Mouse (Mus musculus) hindbrain, embryonic 10.5 days (tissue): Measurements from ENCODE around the gene Mpp1. TPM values are rescaled to one million over a fixed set of nuclear protein-coding genes. Genes with fewer than 3 reads are reported as not detected.

Source experiments
- DNase-seq: peaks from one replicate; pipeline ENCODE4 v3.0.0-alpha.2; 2017; ENCODE audit warnings: low spot score
- H3K27ac ChIP-seq: fragments of 300-500 bp; sonication (generic); 2 replicates; pipeline ENCODE4 v1.5.1; 2016; ENCODE audit warnings: mild to moderate bottlenecking, moderate library complexity
- H3K27me3 ChIP-seq: fragments of 300-500 bp; sonication (generic); 2 replicates; pipeline ENCODE4 v1.6.1; 2016; ENCODE audit warnings: mild to moderate bottlenecking; ENCODE audit not compliant: poor library complexity, insufficient read depth, severe bottlenecking
- H3K36me3 ChIP-seq: fragments of 300-500 bp; sonication (generic); 2 replicates; pipeline ENCODE4 v1.6.1; 2016; ENCODE audit warnings: mild to moderate bottlenecking, moderate library complexity
- H3K4me1 ChIP-seq: fragments of 300-500 bp; sonication (generic); replicated peaks from 2 replicates; pipeline ENCODE4 v1.6.1; 2016; ENCODE audit warnings: mild to moderate bottlenecking
- H3K4me3 ChIP-seq: fragments of 300-500 bp; sonication (generic); 2 replicates; pipeline ENCODE4 v1.5.1; 2016; ENCODE audit warnings: mild to moderate bottlenecking, moderate library complexity
- H3K9me3 ChIP-seq: fragments of 300-500 bp; sonication (generic); 2 replicates; pipeline ENCODE4 v1.6.1; 2016; ENCODE audit warnings: mild to moderate bottlenecking, moderate library complexity
- WGBS: fragments of 180-500 bp; shearing (Covaris S2); methylation state at CpG from one replicate; pipeline ENCODE4 v1.1.7; 2016; 5-methylcytosine and 5-hydroxymethylcytosine counted together
- polyA plus RNA-seq: library from polyadenylated mRNA; unstranded; fragments of >200 nt; fragmentation: Nextera tagmentation; extraction: Ambion mirVana; gene quantifications from 2 replicates; pipeline ENCODE4 v1.2.1, GENCODE M21; 2016

Mpp1 gene
- polyA plus RNA-seq, 1 experiment from 2014 or later, result 26.2 TPM

GRCm38 (mm10) chrX:75125606-75126005 is 5.2 kb downstream of the Mpp1 start:
- Histone ChIP-seq H3K4me1 (no peaks in the 10 kb centered on the region), H3K4me3 (no peak overlapping the region), H3K9me3 (no peaks in the 10 kb centered on the region), H3K36me3 (no peaks in the 10 kb centered on the region), H3K27me3 (no peaks in the 10 kb centered on the region), H3K27ac (no peak overlapping the region)
- 85% methylated on average over 3 of the region's 3 CpGs for WGBS
- DNase-seq, result no peak

- Histone ChIP-seq H3K4me1 (no peaks in the 10 kb centered on the region), H3K27ac (no peak overlapping the region), H3K36me3 (peaks cover 11% of the 10 kb centered on the region), H3K27me3 (no peaks in the 10 kb centered on the region), H3K4me3 (no peak overlapping the region), H3K9me3 (no peaks in the 10 kb centered on the region)
- no peak for DNase-seq
Observed at GRCm38 (mm10) chrX:75115550-75115949, 15.3 kb downstream of the Mpp1 start.

GRCm38 (mm10) chrX:75102293-75102692 is 28.5 kb downstream of the Mpp1 start:
- peaks cover 88% of the 10 kb centered on the region for H3K36me3 ChIP-seq
- H3K4me1 ChIP-seq, result no peaks in the 10 kb centered on the region
- H3K4me3 ChIP-seq, result no peak overlapping the region
- H3K27ac ChIP-seq, result no peak overlapping the region
- H3K9me3 ChIP-seq, result no peaks in the 10 kb centered on the region
- DNase-seq, result no peak
- WGBS, result 90% methylated on average over 6 of the region's 6 CpGs
- H3K27me3 ChIP-seq, result no peaks in the 10 kb centered on the region

- peaks cover 55% of the 10 kb centered on the region for H3K36me3 ChIP-seq
- H3K27ac ChIP-seq, result no peak overlapping the region
- 92% methylated on average over 8 of the region's 8 CpGs for WGBS
- no peak for DNase-seq
- H3K4me3 ChIP-seq, result no peak overlapping the region
- no peaks in the 10 kb centered on the region for H3K27me3 ChIP-seq
- no peaks in the 10 kb centered on the region; the same call in 1 of the 2 replicates for H3K4me1 ChIP-seq
- H3K9me3 ChIP-seq, result 0 out of 2 replicates have a peak, but pooled peaks cover 4% of the 10 kb centered on the region
Observed at GRCm38 (mm10) chrX:75098799-75099198, 32.0 kb downstream of the Mpp1 start.

- Histone ChIP-seq H3K27ac (peak overlapping the region; percentile 86), H3K4me3 (peak overlapping the region; percentile 62), H3K36me3 (peaks cover 30% of the 10 kb centered on the region), H3K27me3 (no peaks in the 10 kb centered on the region), H3K4me1 (no peaks in the 10 kb centered on the region; the same call in 1 of the 2 replicates), H3K9me3 (0 out of 2 replicates have a peak, but pooled peaks cover 4% of the 10 kb centered on the region)
- 17% methylated on average over 23 of the region's 23 CpGs for WGBS
- DNase-seq, result peak; percentile 8
Observed at GRCm38 (mm10) chrX:75096163-75096770, 34.5 kb downstream of the Mpp1 start.

GRCm38 (mm10) chrX:75095369-75096162 is 35.2 kb downstream of the Mpp1 start, which contains the start of gene Dkc1:
TSS of gene Dkc1 (plus strand) at chrX:75095854.
- Histone ChIP-seq H3K27ac (peak within 1 kb of the TSS; percentile 86), H3K36me3 (peaks cover 23% of the 10 kb centered on the region), H3K4me3 (peak within 1 kb of the TSS; percentile 62), H3K27me3 (no peaks in the 10 kb centered on the region), H3K4me1 (no peaks in the 10 kb centered on the region; the same call in 1 of the 2 replicates), H3K9me3 (0 out of 2 replicates have a peak, but pooled peaks cover 4% of the 10 kb centered on the region)
- peak; percentile 91 for DNase-seq
- 21% methylated on average over 29 of the region's 29 CpGs for WGBS

- Histone ChIP-seq H3K36me3 (no peaks in the 10 kb centered on the region), H3K4me1 (no peaks in the 10 kb centered on the region), H3K27me3 (no peaks in the 10 kb centered on the region), H3K4me3 (no peak overlapping the region), H3K9me3 (no peaks in the 10 kb centered on the region), H3K27ac (no peak overlapping the region)
- DNase-seq, result no peak
- 31% methylated on average over 1 of the region's 1 CpGs for WGBS
Observed at GRCm38 (mm10) chrX:75085654-75086053, 45.2 kb downstream of the Mpp1 start.

- no peaks in the 10 kb centered on the region for H3K9me3 ChIP-seq
- H3K27ac ChIP-seq, result peak within 1 kb of the TSS; percentile 59; the same call in 1 of the 2 replicates
- H3K36me3 ChIP-seq, result no peaks in the 10 kb centered on the region
- no peaks in the 10 kb centered on the region for H3K4me1 ChIP-seq
- peak; percentile 39 for DNase-seq
- WGBS, result 10% methylated on average over 10 of the region's 17 CpGs
- H3K4me3 ChIP-seq, result peak within 1 kb of the TSS; percentile 59
- no peaks in the 10 kb centered on the region for H3K27me3 ChIP-seq
Observed at GRCm38 (mm10) chrX:75084774-75085508, 45.9 kb downstream of the Mpp1 start, which contains the start of gene Gab3. TSS of gene Gab3 (minus strand) at chrX:75085458.

- 24% methylated on average over 26 of the region's 26 CpGs for WGBS
- H3K4me3 ChIP-seq, result peak overlapping the region; percentile 59
- H3K27me3 ChIP-seq, result no peaks in the 10 kb centered on the region
- H3K4me1 ChIP-seq, result no peaks in the 10 kb centered on the region
- no peaks in the 10 kb centered on the region for H3K36me3 ChIP-seq
- DNase-seq, result peak; percentile 23
- peak overlapping the region; percentile 59; the same call in 1 of the 2 replicates for H3K27ac ChIP-seq
- H3K9me3 ChIP-seq, result no peaks in the 10 kb centered on the region
Observed at GRCm38 (mm10) chrX:75083982-75084773, 46.6 kb downstream of the Mpp1 start.

- Histone ChIP-seq H3K27me3 (no peaks in the 10 kb centered on the region), H3K27ac (no peak overlapping the region), H3K4me3 (no peak overlapping the region), H3K9me3 (no peaks in the 10 kb centered on the region), H3K4me1 (no peaks in the 10 kb centered on the region), H3K36me3 (no peaks in the 10 kb centered on the region)
- 53% methylated on average over 2 of the region's 2 CpGs for WGBS
- no peak for DNase-seq
Observed at GRCm38 (mm10) chrX:75082351-75082750, 48.5 kb downstream of the Mpp1 start.
